Mouse (Mus musculus): Measurements from ENCODE around the gene Col4a1.

Gene Col4a1

DNA sequence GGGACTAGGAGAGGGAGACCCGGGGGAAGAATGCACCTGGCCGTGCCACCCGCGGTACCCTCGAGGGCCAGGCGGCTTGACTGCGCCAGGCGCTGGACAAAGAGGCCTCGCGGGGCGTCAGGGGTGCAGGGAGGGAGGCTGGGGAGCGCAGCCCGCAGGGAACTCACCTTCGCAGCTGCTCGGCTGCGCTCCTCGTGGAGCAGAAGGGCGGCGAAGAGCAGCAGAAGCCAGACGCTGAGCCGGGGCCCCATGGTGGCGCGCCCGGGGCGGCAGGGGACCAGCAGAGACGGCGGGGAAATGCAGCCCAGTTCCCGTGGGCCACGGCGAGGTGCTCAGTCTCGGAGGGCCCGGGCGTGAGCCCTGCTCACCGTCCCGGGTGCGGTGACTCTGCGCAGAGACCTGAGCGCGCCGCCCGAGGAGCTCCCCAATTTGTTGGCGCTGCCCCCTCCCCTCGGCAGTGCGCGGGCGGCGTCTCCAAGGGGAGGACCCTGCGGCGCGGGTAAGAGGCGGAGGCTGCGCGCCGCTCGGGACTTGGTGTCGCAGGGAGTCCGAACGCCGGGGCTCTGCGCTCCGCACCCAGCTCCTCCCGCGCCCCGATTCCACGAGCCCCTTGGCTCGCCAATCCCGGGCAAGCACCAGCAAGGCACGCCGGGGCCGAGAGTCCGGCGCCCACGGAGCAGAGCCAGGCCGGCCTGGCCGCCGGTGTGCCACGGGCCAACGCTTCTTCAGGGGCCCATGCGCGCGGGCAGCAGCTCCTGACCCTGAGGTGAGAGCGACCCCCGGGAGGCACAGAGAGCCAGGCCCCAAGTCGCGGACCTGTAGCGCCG is at the start of gene Col4a1, which contains the start of gene Col4a2:
Gene Col4a1 (minus strand): TSS at position 478 of the 827 bp plus-strand sequence.
Gene Col4a2 (plus strand): TSS at position 457 of the 827 bp plus-strand sequence.
- DNase-seq (ENCODE audit: low read depth), result no peak

DNA sequence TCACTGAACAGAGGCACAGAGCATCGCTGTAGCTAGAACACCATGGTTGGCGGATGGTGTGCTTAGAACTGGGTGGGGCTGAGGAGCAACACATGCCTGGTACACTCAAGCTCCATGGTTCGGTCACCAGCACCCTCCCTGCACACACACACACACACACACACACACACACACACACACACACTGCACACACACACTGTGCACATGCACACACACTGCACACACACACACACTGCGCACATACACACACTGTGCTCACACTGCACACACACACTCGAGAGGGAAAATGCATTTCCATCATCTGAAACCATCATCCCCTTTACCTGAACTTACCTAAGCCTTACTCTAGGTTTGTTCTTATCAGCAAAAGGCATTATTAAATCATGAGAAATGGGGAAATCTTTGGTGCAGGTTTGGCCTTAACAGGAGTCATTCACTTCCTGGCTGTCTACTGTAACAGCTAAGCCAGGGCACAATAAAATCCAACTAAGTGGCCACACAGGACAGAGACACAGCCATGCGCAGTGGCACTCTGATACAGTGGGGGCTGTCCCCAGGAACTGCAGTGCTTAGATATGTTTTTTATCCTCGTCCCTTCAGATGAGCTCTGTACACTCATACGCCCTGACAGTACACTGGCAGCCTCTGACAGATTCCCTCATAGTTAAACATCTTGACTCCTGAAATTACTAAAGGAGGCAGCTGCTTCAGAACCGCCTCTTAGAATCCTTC is 49.1 kb upstream of the Col4a1 start:
- no peak for DNase-seq (ENCODE audit: low read depth)

DNA sequence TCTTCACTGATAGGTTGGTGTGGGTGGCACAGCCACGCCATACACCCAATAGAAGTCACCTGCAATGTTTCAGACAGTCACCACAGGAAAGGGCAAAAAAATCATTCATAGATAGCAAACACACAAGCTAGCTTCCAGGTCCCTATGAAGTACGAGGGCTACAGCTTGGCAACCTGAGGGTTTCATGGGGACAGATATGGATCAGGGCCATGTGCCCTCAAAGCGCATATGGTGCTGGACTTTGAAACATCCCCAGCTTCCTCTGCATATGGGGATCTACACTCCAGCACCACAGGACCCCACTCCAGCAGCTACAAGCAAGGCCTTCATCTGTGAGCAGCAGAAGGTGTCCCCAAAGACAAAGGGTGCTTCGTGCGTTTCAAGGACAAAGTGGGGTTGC is 47.2 kb upstream of the Col4a1 start:
- DNase-seq (ENCODE audit: low read depth), result no peak

DNA sequence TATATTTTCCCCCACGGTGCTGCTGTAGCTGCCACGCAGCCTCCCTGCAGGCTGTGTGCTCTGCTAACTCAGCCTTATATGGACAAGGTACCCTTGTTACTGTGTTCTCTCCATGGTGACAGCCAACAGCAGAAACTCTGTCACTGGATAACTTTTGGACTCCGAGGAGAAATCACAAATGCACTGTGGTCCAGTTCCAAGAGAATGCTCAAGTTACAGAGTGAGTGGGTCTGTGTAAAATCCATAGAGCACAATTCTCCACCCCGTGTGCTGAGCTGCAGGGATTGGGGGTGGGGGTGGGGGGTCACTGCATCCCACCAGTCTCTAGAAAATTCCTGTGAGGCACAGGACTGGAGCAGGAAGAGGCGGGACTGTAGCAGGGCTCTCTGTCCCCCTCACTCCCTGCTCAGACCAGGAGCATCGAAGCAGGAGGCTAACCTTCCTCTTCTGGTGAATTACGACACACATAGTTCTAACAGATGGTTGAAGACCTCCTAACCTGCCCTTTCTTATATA is 45.4 kb upstream of the Col4a1 start:
- no peak for DNase-seq (ENCODE audit: low read depth)

DNA sequence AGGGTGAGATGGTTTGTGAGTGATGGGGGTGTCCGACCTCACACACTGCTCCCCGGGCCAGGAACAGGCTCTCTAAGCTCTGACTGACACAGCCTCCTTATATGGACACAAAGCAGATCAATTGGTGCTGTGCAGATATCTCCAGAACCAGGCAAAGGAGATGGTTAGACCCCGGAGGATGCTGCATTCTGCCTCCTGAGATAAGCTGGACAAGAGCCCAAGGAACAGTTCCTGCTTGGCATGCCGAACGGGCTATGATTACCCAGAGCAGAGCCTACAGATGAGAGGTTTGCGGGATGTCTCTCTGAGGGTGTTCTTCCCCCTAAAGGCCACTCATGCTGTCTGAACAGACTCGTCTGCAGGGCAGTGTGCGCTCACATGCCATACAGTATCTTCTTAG is 44.1 kb upstream of the Col4a1 start:
- DNase-seq (ENCODE audit: low read depth), result peak; percentile 79

DNA sequence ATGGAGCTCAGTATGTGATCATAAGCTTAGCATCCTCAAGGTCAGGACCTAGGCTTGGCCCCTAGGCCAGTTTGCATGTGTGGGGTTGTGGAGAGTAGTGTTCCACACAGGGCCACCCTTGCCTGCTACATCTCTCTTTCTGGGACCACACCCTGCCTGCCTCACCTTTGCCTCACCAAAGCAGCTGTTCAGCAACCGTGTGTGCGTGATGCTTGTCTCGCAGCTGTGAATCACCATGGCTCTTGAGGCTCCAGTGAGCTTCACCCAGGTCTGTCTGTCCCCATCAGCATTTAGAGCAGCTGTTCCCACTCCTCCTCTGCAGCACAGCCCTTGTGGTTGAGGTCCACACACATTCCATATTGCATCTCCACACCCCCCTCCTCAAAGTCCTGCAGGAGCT is 43.3 kb upstream of the Col4a1 start:
- no peak for DNase-seq (ENCODE audit: low read depth)

DNA sequence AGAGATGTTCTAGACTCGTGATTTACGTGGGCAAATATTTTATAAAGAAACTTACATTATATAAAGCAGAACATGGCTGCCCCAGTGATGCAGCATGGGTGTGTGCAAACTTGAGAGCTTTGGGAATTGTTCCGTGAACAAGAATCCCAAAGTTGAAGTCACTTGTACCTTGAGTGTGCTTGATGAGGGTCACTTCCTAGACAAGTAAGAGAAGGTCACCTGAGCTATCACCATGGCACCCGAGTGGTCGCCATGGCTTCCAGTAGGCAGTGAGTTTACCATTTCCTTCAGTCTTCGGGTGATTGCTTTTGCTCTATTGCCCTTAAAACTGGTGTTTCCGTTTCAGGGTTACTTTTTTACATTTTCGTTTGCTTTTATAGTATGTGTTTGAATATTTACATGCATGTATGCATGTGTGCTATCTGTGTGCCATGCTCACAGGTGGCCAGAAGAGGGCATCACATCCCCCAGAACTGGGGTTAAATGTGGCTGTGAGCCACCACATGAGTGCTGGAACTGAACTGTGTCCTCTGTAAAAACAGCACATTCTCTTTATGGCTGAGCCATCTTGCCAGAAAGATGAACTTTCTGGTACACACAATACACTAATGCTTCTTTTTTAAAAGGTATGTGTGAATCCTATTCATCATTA is 42.3 kb upstream of the Col4a1 start:
- DNase-seq (ENCODE audit: low read depth), result no peak

DNA sequence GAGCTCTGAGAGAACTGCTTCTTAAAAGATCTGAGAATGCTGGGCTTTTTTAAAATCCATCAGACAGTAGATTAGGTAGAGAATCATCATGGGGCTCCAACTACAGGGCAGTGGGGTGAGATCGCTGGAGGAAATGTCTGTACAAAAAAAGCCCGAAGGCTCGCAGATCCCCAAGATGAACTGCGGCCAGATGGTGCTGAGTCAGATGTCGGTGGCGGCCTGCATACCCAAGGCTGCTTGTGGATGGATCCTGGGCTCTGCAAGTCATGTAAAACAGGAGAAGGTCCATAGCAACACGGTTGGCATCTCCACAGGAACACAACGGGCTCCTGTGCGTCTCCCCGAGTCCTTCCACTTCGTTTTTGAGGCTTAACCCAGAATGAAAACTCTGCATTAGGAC is 39.9 kb upstream of the Col4a1 start:
- peak; percentile 32 for DNase-seq (ENCODE audit: low read depth)

DNA sequence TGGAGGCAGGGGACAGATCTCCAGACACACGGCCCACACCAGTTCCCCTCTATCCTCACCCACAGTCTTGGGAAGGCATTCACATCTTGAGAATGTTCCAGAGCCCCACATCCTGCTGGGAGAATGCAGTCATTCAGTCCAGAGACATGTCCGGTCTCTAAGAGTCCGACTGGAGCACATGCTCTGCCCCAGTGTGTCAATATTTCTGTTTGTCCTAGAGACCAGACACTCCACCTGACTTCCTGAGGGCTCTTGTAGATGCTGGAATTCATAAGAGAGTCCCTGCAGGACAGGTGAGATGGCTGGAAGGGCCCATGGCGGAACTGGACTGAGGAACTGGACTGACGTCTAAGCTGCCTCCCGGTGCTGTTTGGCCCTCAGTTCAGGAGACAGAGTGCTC is 38.7 kb upstream of the Col4a1 start:
- DNase-seq (ENCODE audit: low read depth), result no peak

DNA sequence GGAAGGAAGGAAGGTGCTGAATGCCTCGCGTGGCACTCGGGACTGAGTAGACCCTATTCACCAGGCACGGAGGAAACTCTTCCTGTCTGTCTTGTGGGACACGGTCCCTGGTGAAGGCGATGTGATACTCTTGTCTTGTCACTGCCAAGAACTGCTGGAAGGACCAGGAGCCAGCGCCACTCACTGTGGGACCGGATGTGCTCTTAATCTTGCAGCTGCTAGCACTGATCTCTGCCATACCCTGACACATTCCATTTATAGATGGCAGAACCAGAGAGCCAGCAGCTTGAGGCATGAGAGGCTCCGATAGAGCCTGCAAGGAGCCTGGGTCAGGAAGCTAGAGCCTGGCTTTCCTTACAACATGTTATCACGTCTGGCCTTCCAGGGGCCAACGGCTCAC is 36.0 kb upstream of the Col4a1 start:
- no peak for DNase-seq (ENCODE audit: low read depth)

DNA sequence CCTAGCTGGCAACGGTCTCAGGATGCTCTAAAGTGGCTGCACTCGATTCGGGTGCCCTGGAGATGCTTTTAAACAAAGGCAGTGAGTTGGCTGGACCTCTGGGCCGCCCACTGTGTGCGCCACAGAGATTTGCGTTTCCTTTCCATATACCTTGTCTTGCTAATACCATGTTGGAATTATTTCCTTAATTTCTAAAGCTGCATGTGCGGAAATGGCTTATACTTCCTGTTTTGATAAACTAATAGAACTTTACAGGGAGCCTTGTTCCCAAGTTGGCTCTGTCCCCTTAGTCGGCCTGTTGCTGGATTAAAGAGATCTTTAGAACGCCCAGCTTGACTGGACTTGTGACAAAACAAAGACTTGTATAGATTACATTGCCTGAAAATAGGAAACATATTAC is 35.1 kb upstream of the Col4a1 start:
- no peak for DNase-seq (ENCODE audit: low read depth)

DNA sequence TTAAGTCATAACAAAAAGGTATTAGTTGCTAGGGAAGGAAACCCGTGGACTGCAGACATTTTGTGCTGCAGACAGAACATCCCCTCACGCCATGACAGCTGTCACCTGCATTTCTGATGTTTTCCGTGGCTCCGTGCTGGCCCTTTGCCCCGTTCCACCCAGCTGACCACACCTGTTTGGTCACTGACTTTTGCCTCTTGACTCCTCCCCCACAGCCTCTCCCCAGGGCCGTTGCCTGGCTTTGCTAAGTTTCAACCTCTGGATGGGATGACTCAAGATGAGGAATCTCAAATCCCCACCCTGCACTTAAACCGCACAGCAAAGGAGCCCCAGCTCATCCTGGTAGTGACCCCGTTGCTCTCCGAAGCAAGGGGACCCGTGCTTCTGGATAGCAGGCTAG is 33.6 kb upstream of the Col4a1 start:
- DNase-seq (ENCODE audit: low read depth), result no peak

DNA sequence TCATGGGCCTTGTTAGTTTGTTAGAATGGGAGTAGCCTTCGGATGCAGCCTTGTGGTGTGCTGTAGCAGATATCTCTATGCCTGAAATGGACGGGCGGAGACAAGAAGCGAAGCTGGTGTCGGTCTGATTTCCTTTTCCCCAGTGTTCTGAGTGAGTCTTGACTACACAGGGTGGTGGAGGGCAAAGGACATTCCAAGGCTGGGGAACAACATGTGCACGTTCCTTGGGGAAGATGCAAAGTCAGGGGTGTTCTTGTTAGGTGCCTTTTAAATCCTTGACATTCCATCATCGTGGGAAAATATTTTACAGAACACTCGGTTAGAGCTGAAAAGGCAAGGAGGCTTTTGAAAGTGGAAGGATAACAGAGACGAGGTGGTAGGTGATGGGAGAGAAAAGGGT is 31.8 kb upstream of the Col4a1 start:
- DNase-seq (ENCODE audit: low read depth), result no peak

DNA sequence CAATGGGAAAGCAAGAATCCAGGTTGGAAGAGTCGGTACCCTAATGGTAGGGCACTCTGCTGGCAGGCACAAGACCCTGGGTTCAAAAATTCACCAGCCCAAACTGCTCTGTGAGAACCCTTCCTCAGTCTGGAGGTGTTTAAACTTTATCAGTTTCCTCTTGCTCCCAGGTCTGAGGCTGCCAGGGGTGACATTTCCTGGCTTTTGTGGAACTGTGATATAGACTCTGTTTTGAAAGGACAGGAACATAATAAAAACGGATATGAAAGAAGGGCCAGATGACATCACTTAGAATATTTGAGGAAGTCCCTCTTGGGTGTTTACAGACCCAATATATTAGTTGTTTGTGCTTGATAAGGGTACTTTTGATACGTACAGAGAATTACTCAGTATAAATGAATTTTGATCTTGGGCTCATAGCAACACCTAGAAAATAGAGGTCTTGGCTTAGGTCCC is 28.5 kb upstream of the Col4a1 start:
- DNase-seq (ENCODE audit: low read depth), result peak; percentile 60

DNA sequence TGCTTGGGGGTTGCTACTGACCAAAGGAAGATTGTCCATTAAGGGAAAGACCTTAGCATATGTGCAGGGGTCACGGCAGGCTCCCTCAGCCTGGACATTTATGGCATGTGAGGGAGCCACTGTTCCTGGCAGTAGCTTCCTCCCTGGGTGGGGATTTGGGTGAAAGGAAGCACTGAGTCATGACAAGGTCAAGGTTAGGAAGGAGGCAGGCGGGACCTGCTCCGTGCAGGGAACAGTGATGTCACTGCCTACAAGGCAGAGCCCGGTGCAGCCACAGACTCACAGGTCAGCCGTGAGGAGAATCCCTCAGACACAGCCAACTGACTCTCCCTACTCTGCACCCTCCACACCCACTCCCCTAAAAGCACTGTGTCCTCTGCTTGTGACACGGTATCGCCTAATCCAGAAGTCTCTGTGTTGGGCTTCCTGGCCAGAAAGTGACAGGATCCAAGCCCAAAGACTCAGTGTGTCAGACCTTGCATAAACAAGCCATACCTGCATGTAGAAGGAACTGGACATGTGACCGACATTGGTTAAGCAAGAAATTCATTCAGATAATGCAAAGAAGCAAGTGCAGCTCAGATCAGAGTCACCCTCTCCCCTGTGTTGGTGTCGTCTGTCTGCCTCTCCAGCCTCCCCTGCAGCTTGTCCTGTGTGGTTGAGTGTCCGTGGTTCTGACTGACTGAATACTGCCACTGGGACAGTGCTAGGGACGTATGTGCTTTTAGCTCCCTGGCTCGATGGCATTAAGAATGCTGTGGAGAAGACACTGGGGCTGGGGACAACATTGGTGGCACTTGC is 27.9 kb upstream of the Col4a1 start:
- DNase-seq (ENCODE audit: low read depth), result peak; percentile 80

DNA sequence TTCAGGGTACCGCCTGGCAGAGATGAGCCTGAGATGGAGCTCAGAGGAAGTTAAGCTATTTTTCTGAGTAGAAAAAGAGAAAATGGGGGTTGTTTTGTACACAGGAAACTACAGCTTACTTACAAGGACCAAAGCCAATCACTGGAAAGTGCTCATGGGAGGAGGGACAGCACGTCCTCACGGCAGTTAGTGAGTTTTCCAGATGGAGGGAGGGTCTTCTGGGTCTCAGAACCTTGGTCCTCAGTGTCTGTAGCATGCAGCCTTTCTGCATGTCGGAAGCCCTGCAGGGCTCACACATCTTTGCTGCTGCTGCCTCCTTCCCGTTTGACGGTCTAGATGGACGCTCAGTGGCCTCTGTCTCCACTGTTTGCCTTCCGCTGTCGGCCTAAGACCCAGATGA is 25.9 kb upstream of the Col4a1 start:
- no peak for DNase-seq (ENCODE audit: low read depth)

DNA sequence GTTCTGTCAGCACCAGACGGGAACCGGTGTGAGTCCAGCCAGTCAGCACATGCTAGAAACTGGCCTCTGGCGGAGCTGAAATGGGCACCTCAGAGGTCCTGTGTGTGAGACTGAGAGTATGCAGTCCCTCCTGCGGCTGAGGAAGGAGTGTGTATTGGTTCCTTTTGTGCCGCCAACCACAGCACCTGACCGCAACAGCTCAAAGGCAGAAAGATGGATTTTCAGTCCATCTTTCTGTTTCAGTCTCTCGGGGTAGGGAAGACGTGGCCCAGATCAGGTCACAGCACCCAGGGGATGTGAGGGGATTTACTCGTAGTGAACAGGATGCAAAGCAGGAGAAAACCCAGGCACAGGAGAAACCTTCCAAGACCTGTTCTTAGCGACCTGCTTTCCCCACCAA is 25.0 kb upstream of the Col4a1 start:
- no peak for DNase-seq (ENCODE audit: low read depth)

DNA sequence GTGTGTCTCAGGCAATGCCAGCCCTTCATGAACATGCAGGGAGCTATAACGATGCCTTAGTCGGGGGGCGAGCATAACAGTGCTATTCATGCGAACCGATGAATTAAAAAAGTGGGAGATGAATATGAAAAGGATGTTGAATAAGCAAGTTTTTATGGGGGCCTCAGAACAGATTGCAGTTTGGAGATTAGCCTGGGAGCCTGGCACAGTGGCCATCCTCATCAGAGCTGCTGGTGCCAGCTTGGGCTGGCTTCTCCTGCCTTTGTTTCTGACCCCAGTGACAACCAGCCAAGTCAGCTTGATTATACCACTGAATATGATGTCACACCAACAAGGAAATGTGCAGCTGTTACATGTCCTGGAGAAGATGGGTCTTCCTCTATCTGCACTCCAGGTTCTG is 23.7 kb upstream of the Col4a1 start:
- DNase-seq (ENCODE audit: low read depth), result no peak

DNA sequence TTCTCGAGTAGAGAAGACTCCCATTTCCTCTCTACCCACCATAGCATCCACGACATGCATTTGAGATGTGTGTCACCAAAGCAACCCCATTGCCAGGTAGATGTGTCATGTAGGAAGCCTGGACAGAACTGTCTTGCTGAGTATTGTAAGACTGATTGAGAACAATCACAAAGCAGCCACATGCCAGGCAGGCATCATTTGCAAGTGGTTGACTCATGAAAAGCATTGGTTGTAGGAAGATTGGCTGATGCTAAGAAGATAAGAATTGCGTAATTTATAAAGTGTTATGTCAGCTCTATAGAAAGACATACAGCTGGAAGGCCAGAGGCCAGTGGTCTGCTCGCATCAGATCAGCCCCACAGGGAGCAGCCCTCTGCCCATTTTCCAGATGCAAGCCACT is 22.6 kb upstream of the Col4a1 start:
- DNase-seq (ENCODE audit: low read depth), result peak; percentile 79

DNA sequence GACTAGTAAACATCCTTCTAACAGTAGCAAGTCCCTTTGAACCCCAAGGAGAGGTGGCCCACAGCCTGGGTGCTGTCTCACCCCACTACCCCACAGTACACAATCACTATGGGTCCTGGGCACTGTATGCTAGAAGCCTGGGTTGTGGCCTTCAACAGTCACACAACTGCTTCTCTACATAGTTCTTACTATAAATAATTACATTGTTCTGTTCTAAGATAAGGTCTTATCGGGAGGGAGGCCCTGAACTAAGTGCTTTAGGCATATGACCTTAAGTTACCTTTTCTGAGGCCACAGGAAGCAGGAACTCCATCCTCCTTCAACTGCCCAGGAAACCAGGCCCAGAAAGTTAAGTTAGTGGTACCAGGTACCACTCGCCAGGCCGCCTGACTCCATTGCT is 21.9 kb upstream of the Col4a1 start:
- peak; percentile 30 for DNase-seq (ENCODE audit: low read depth)

DNA sequence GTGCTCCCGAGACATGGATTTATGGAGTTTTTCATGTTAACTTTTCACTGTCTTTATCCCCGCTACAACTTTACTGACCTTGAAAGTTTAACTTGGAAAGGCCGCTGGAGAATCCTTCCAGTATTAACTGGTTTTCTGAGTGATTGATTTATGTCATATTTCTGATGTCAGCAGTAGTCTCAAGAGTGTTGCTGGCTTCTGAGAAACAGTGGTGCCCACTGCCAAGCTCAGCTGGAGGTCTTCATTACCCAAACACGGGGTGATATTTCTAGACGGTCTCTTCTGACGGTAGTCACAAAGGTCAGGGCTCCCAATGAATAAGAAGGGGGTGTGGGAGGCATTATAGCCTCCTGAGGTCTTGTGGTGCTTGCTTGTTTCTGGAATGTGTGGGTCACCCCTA is 21.1 kb upstream of the Col4a1 start:
- no peak for DNase-seq (ENCODE audit: low read depth)

DNA sequence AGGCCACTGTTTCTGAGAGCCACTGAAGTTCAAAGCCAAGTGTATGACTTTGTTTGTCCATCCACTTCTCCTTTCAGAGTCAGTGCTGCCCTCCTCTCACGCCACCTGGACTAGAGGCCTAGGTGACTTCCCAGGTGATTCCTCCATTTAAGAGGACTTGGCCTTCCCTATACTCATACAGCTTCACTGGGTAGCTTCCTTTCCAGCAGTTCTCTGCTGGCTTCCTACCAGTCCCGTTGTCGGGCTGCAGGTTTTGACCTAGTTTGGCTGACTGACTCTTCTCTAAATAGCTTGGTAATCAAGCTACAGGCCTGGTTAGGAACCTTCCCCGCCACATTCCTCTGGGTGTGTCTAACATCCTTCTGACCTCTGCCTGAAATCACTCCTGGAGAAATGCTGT is 18.9 kb upstream of the Col4a1 start:
- no peak for DNase-seq (ENCODE audit: low read depth)
